ENCODE assay signal across 13 mouse cellular contexts in the genomic region with DNA sequence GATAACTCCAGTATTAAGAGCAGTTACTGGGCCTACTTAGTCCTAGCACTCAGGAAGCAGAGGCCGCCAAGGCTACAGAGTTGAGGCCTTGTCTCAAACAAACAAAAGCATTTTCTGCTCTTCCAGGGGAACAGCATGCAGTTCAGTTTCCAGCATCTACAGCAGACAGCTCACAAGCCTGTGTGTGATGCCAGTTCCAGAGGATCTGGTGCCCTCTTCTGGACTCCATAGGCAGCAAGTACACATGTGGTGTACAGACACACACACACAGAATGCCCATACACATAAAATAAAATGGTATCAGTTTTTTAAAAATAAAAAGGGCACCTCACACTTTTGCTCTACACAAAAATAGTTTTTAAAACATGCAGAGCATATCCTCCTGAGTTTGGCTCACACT. TPM values are rescaled to one million over a fixed set of nuclear protein-coding genes. Genes with fewer than 3 reads are reported as not detected.
A peak's percentile ranks its signal among the peaks of the same experiment; 100 is the strongest.
DNase-seq lines count a peak whose midpoint lies in the region; ATAC-seq and TF ChIP-seq lines count a peak whose summit lies in the region.
"Had no signal": no experiment of that assay in that cellular context is flagged by ENCODE, and none has a peak within 500 bp of the region (broad histone marks: within the 10 kb centered on the region; RNA-seq: fewer than 3 reads in every experiment).

No protein-coding gene starts in this region.

- no peaks in the 10 kb centered on the region for H3K27me3 ChIP-seq in kidney, postnatal 0 days (ENCODE audit: insufficient read depth, low read length)
- H3K27me3 ChIP-seq in splenic B cell, adult 2 months (ENCODE audit: control insufficient read depth, insufficient read depth, low read length, poor library complexity, severe bottlenecking), result no peaks in the 10 kb centered on the region
- H3K27me3 ChIP-seq: embryonic facial prominence, embryonic 12.5 days; forebrain, embryonic 15.5 days had no signal

- no peaks in the 10 kb centered on the region for H3K9me3 ChIP-seq in kidney, postnatal 0 days (replicated peaks; ENCODE audit: low read length)
- H3K9me3 ChIP-seq: embryonic facial prominence, embryonic 12.5 days; forebrain, embryonic 15.5 days had no signal

- DNase-seq in kidney, postnatal 0 days (ENCODE audit: low spot score), result no peak
- no peak for DNase-seq in kidney, postnatal 14 days
- peak; percentile 6 for DNase-seq in retina, postnatal 1 day
- DNase-seq in retina, embryonic 14.5 days (ENCODE audit: low spot score), result no peak
- DNase-seq in R1 (ENCODE audit: low read depth, low spot score), result peak; percentile 30
- peak; percentile 43 for DNase-seq in splenic B cell, adult 2 months (ENCODE audit: low read depth, low spot score)
- no peak for DNase-seq in heart, postnatal 10 days
- no peak for DNase-seq in ovary, postnatal 36 days (ENCODE audit: low spot score)
- DNase-seq: adrenal gland, postnatal 25 days; cerebellum, adult 11-12 months; left cerebral cortex, postnatal 4 days had no signal

- H3K4me2 ChIP-seq in kidney, postnatal 0 days (ENCODE audit: low read length), result no peak overlapping the region
- H3K4me2 ChIP-seq: embryonic facial prominence, embryonic 12.5 days; forebrain, embryonic 15.5 days had no signal

- H3K4me3 ChIP-seq in kidney, postnatal 0 days (replicated peaks; ENCODE audit: low read depth, low read length), result no peak overlapping the region
- H3K4me3 ChIP-seq: embryonic facial prominence, embryonic 12.5 days; forebrain, embryonic 15.5 days had no signal

- peak; percentile 32; the same call in 1 of the 2 replicates for TF ChIP-seq CTCF in kidney, postnatal 0 days (IDR thresholded peaks at IDR 0.05; ENCODE audit: low read depth)

- intact Hi-C loops in heart, postnatal 10 days (cut with DNase I), result no loop called here

- no peak overlapping the region for H3K9ac ChIP-seq in kidney, postnatal 0 days (ENCODE audit: low read depth, low read length)
- H3K9ac ChIP-seq: embryonic facial prominence, embryonic 12.5 days; forebrain, embryonic 15.5 days had no signal

- 100% methylated on average over 1 of the region's 1 CpGs for WGBS in kidney, postnatal 0 days

- no peak for ATAC-seq in kidney, postnatal 0 days (replicated peaks; ENCODE audit: low FRiP score, low read depth)
- ATAC-seq: forebrain, embryonic 15.5 days had no signal

- peaks cover 48% of the 10 kb centered on the region for H3K36me3 ChIP-seq in kidney, postnatal 0 days (ENCODE audit: insufficient read depth, low read length)
- H3K36me3 ChIP-seq in splenic B cell, adult 2 months (ENCODE audit: control insufficient read depth, insufficient read depth, low read length, poor library complexity, severe bottlenecking), result no peaks in the 10 kb centered on the region; the same call in 1 of the 2 replicates

- no peak overlapping the region for H3K27ac ChIP-seq in kidney, postnatal 0 days
- H3K27ac ChIP-seq: embryonic facial prominence, embryonic 12.5 days; forebrain, embryonic 15.5 days had no signal

- no peaks in the 10 kb centered on the region for H3K4me1 ChIP-seq in kidney, postnatal 0 days (replicated peaks; ENCODE audit: insufficient read depth, low read length)
- H3K4me1 ChIP-seq: embryonic facial prominence, embryonic 12.5 days; forebrain, embryonic 15.5 days had no signal

RNA-seq across cellular contexts. Expression of a gene that starts 11.4 kb away (rescaled TPM):
- 7.0 and 7.4 TPM in 2 replicates for polyA plus RNA-seq in kidney, postnatal 0 days (2015; fragmentation: Nextera tagmentation; extraction: Ambion mirVana)
- 10 to 100 TPM; 12.8 to 17.1 TPM for total RNA-seq in heart, postnatal 10 days (2021)

RNA-seq across cellular contexts. Expression of a gene that starts 53.0 kb away (rescaled TPM):
- polyA plus RNA-seq in kidney, postnatal 0 days (2015; fragmentation: Nextera tagmentation; extraction: Ambion mirVana), result 35.3 and 38.7 TPM in 2 replicates
- 1 to 10 TPM; 7.2 to 9.0 TPM for total RNA-seq in heart, postnatal 10 days (2021)

Comparison
In these comparisons a context has a peak if more than half of its experiments do, and no peak if none do; other contexts are left out.
1. DNase-seq: peak in retina, postnatal 1 day (single experiment), R1 (single experiment) and splenic B cell, adult 2 months (single experiment); none in kidney, postnatal 0 days (single experiment), kidney, postnatal 14 days (single experiment), retina, embryonic 14.5 days (single experiment), heart, postnatal 10 days (0 of 2) and ovary, postnatal 36 days (single experiment).